Mouse (Mus musculus): Measurements from ENCODE around the gene Smim13. TPM values are rescaled to one million over a fixed set of nuclear protein-coding genes. Genes with fewer than 3 reads are reported as not detected.
"Not testable (repeated sequence)": the region's sequence is repeated elsewhere in the genome, so short reads cannot be mapped to it uniquely, and the experiment has no call there.

Gene Smim13
- polyA plus RNA-seq, 1 experiment from 2014 or later = 14.9 TPM

DNA sequence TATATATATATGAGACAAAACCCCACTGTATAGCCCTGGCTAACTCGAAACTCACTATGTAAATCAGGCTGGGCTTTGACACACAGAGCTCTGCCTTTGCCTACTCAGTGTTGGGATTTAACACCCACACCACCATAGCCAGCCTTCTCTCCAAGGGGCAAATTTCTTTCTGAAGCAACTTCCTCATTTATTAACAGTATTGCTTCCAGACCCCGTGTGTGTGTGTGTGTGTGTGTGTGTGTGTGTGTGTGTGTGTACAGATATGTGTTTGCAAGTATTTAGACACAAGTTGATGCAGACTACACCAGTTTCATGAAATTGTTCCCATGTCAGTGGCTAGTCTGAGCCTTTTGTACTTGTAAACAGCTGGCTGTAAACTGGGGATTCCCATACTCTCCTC, 8.1 kb upstream of the Smim13 start:
- WGBS = 50% methylated on average over 2 of the region's 2 CpGs
- Histone ChIP-seq H3K4me1 (no peaks in the 10 kb centered on the region), H3K9ac (no peak overlapping the region), H3K4me2 (no peak overlapping the region), H3K4me3 (replicated peaks) (no peak overlapping the region), H3K27me3 (replicated peaks) (no peaks in the 10 kb centered on the region), H3K27ac (no peak overlapping the region), H3K36me3 (no peaks in the 10 kb centered on the region), H3K9me3 (no peaks in the 10 kb centered on the region)
- ATAC-seq (ENCODE audit: insufficient read depth, low FRiP score, low read depth) = no peak

DNA sequence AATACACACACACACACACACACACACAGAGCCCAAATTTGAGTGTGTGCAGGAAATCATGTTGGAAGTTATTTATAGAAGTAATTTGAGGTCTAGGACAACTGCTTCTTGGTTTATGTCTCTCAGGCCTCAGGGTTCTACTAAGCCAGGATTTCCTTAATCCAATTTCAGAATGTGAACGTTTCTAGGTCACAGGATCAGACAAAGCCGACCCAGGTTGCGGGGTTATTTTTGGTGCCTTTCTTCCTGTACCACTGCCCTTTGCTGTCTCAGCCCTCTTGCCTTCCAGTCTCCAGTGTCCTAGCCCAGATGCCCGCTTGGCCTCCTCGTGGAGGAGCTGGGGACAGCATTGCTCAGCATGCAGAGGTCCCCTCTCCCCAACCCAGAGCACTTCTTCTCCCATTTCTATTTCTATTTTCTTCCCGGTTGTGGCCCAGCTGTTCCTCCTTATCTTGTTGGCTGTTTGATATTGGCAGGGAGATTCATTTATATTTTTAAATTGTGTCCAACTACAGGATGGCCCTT, 5.3 kb upstream of the Smim13 start:
- H3K9me3 ChIP-seq = no peaks in the 10 kb centered on the region
- H3K4me2 ChIP-seq = no peak overlapping the region
- H3K4me3 ChIP-seq (replicated peaks) = no peak overlapping the region
- 53% methylated on average over 6 of the region's 6 CpGs for whole genome bisulfite sequencing
- H3K4me1 ChIP-seq = no peaks in the 10 kb centered on the region
- ATAC-seq (ENCODE audit: insufficient read depth, low FRiP score, low read depth) = no peak
- H3K36me3 ChIP-seq = no peaks in the 10 kb centered on the region
- no peaks in the 10 kb centered on the region for H3K27me3 ChIP-seq (replicated peaks)
- H3K9ac ChIP-seq = no peak overlapping the region
- H3K27ac ChIP-seq = no peak overlapping the region

DNA sequence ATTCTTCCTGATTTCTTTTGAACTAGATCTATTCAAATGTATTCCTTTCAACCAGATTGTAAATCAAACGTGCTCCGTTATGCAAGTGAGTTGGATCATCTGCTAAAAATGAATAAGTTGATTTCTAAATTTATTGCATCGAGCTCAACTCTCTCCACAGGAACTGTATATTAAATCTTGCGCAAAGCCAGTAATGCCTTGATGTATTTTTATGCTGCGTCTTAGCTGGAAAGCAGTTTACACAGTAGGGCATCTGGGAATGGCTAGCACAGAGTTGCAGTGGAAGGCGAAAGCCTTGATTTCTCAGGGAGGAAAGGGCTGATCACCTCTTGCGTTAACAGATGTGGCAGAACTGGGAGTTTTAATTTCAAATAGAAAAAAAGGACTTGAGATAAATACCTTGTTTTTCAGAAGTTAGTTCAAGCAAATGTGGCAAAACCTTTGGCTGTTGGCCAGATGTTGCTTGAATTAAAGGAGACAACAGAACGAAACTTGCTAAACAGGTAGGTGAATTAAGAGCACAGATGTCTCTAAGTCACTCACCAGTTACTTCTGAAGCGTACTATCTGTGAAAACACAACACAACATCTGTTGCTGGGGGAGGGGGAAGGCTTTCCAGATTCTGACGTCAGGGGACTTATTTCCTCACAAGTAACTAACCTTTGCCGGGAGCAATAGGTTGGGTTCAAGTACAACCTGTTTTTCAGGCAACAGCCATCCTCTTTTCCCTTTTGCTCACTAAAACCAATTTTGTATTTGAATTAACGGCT, 708 bp upstream of the Smim13 start:
- 0 out of 2 replicates have a peak, but pooled peaks have one; percentile 0 for ATAC-seq (ENCODE audit: insufficient read depth, low FRiP score, low read depth)
- Histone ChIP-seq H3K27me3 (replicated peaks) (no peaks in the 10 kb centered on the region), H3K9me3 (no peaks in the 10 kb centered on the region), H3K9ac (peak overlapping the region; percentile 39; the same call in 1 of the 2 replicates), H3K36me3 (no peaks in the 10 kb centered on the region), H3K4me3 (replicated peaks) (peak overlapping the region; percentile 85), H3K27ac (peak overlapping the region; percentile 80), H3K4me1 (no peaks in the 10 kb centered on the region), H3K4me2 (peak overlapping the region; percentile 80)
- 36% methylated on average over 12 of the region's 12 CpGs for WGBS

DNA sequence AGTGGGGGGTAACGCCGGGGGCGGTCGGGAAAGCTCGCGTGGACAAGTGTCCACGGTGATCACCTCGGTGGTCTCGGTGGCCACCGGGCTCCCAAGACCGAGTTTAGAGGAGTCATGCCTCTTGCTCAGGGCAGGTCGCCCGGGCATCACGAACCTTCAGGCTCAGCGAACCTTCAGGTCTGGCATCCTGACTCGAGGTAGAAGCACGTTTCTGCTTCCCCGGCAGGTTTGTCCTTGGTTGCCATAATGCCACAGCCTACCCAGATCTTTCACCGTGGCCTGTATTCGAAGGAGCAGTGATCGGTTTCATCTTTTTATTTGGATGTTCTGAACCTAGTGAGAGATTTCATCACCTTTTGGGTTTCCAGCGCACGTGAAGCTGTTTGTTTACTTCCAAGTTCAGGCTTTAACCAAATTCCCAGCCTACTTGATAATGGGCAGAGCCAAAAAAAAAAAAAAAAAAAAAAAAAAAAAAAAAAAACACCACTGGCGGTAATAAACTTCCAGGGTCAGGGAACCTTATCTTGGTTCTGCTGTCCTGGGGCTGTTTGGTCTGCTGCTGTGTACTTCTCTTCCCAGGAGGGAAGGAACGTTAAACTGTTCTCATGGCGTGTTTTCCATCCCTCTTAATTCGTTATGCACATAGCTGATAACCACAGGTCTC, 806 bp downstream of the Smim13 start:
- no peaks in the 10 kb centered on the region for H3K27me3 ChIP-seq (replicated peaks)
- peak overlapping the region; percentile 90 for H3K27ac ChIP-seq
- H3K4me3 ChIP-seq (replicated peaks) = peak overlapping the region; percentile 85
- 2% methylated on average over 27 of the region's 27 CpGs for WGBS
- H3K9me3 ChIP-seq = no peaks in the 10 kb centered on the region
- no peaks in the 10 kb centered on the region for H3K36me3 ChIP-seq
- H3K4me2 ChIP-seq = peak overlapping the region; percentile 80
- ATAC-seq (ENCODE audit: insufficient read depth, low FRiP score, low read depth) = no peak
- peak overlapping the region; percentile 80 for H3K9ac ChIP-seq
- no peaks in the 10 kb centered on the region for H3K4me1 ChIP-seq

DNA sequence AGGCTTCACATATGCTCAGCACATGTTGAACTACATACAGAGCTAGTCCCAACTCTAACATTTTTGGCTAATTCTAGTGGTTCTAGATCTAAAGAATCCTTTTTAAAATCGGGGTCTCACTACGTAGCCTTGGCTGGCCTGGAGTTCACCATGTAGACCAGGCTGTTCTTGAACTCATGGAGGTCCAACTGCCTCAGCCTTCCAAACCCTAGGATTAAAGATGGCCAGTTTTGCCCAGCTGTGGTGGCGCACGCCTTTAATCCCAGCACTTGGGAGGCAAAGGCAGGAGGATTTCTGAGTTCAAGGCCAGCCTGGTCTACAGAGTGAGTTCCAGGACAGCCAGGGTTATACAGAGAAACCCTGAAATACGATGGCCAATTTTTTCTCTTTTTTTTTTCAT, 1.6 kb downstream of the Smim13 start:
- not testable (repeated sequence) for H3K4me1 ChIP-seq; H3K36me3 ChIP-seq; ATAC-seq (ENCODE audit: insufficient read depth, low FRiP score, low read depth); H3K27me3 ChIP-seq (replicated peaks); H3K9me3 ChIP-seq; H3K9ac ChIP-seq
- Histone ChIP-seq H3K27ac (peak overlapping the region; percentile 83; the same call in 1 of the 2 replicates), H3K4me2 (peak overlapping the region; percentile 80), H3K4me3 (replicated peaks) (peak overlapping the region; percentile 7; the same call in 1 of the 2 replicates)
- WGBS = 78% methylated on average over 5 of the region's 5 CpGs

DNA sequence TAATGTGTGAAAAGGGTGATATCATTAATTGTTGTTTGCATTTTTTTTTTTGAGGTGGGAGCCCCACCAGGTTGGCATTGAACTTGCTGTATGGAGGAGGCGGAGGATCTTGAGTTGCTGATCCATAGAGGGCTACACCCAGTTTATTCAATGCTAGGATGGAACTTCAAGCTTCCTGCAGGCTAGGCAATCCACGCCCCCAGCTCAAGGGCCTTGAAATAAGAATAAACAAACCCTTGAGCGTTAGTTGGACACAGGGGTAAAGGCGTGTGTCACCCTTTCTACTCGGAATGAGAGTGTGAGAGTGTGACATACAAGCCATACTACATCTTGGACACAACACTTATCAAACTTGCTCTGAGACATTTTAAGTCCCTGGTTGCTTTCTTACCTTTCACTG, 2.0 kb downstream of the Smim13 start:
- Histone ChIP-seq H3K27me3 (replicated peaks) (no peaks in the 10 kb centered on the region), H3K4me1 (no peaks in the 10 kb centered on the region), H3K9me3 (no peaks in the 10 kb centered on the region), H3K4me2 (peak overlapping the region; percentile 80), H3K9ac (no peak overlapping the region), H3K4me3 (replicated peaks) (no peak overlapping the region), H3K36me3 (no peaks in the 10 kb centered on the region), H3K27ac (peak overlapping the region; percentile 83)
- ATAC-seq (ENCODE audit: insufficient read depth, low FRiP score, low read depth) = peak; percentile 17; the same call in 1 of the 2 replicates
- 38% methylated on average over 5 of the region's 5 CpGs for WGBS

DNA sequence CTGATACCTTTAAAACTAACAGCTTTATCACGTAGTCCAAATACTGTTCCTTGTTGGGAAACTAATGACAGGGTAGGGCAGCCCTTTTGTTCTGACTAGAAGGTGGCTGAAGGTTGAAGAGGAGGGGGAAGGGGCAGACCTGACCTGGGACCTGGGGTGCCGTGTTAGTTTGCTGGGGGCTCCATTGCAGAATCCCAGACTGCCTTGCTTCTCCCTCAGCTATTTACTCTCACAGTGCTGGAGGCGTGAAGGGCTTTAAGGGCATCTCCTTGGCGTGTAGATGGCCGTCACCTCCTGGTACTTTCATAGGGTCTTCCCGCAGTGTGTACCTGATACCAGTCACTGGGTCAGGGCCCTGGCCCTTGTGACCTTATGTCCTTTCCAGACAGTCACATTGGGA, 2.5 kb downstream of the Smim13 start:
- no peaks in the 10 kb centered on the region for H3K4me1 ChIP-seq
- no peak overlapping the region; the same call in 1 of the 2 replicates for H3K4me2 ChIP-seq
- ATAC-seq (ENCODE audit: insufficient read depth, low FRiP score, low read depth) = peak; percentile 32; the same call in 1 of the 2 replicates
- no peaks in the 10 kb centered on the region for H3K36me3 ChIP-seq
- no peak overlapping the region for H3K9ac ChIP-seq
- 63% methylated on average over 6 of the region's 6 CpGs for WGBS
- H3K9me3 ChIP-seq = no peaks in the 10 kb centered on the region
- no peaks in the 10 kb centered on the region for H3K27me3 ChIP-seq (replicated peaks)
- no peak overlapping the region for H3K4me3 ChIP-seq (replicated peaks)
- H3K27ac ChIP-seq = peak overlapping the region; percentile 83

DNA sequence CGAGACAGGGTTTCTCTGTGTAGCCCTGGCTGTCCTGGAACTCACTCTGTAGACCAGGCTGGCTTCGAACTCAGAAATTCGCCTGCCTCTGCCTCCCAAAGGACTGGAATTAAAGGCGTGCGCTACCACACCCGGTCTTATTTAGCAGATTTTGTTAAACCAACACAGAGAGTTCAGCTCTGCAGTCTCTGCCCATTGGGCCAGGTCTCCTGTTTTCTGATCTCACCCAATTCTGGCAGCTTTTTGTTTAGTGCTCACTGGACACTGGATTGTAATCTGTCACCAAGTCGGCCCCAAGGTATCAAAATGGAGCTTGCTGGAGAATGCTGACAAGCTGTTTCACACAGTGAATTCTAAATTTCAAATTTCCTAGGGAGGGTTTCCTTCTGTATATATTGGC, 3.1 kb downstream of the Smim13 start:
- Histone ChIP-seq H3K4me2 (no peak overlapping the region), H3K4me1 (no peaks in the 10 kb centered on the region)
- ATAC-seq (ENCODE audit: insufficient read depth, low FRiP score, low read depth) = no peak

DNA sequence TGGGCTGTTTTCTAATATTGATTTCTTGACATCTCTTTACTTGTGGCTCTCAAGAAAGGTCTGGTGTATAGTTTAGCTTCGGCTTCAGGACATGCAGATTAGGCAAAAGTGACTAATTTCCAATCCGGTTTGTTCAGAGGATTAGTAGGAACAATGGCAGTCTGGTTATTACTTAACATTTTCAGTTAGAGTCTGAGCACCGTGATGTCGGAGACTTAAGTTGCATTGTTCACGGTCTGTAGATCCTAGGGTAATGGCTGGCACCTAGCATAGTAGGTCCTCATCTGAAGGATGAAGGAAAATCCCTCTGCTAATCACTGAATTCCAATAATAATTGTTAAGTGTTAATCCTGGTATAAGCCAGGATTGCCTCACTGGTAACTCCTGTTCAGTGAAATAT, 6.5 kb downstream of the Smim13 start:
- Histone ChIP-seq H3K27me3 (replicated peaks) (no peaks in the 10 kb centered on the region), H3K4me3 (replicated peaks) (no peak overlapping the region), H3K27ac (no peak overlapping the region), H3K4me2 (no peak overlapping the region), H3K36me3 (no peaks in the 10 kb centered on the region), H3K9ac (no peak overlapping the region), H3K9me3 (no peaks in the 10 kb centered on the region), H3K4me1 (no peaks in the 10 kb centered on the region)
- no peak for ATAC-seq (ENCODE audit: insufficient read depth, low FRiP score, low read depth)
- 82% methylated on average over 5 of the region's 5 CpGs for WGBS

More for the DNA sequence above, 3.1 kb downstream of the Smim13 start:
- H3K4me3 ChIP-seq (replicated peaks) = no peak overlapping the region
- no peak overlapping the region for H3K27ac ChIP-seq
- no peaks in the 10 kb centered on the region for H3K9me3 ChIP-seq
- no peak overlapping the region for H3K9ac ChIP-seq
- no peaks in the 10 kb centered on the region for H3K36me3 ChIP-seq
- no peaks in the 10 kb centered on the region for H3K27me3 ChIP-seq (replicated peaks)
- WGBS = 84% methylated on average over 7 of the region's 7 CpGs

DNA sequence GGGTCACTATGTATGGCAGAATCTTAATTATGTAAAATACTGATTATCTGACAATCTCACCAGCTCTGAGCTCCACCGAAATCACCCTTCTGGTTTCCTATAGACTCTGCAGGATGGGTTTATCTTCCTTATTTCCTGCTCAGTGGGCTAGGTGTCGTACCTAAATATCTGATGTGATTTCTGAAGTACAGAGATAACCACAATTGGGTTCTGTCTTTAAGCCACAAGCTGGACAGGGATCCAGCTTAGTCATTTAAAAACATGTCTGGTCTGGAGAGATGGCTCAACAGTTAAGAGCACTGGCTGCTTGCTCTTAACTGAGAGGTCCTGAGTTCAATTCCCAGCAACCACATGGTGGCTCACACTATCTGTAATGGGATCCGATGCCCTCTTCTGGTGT, 7.3 kb downstream of the Smim13 start:
- H3K4me1 ChIP-seq = no peaks in the 10 kb centered on the region
- no peaks in the 10 kb centered on the region for H3K27me3 ChIP-seq (replicated peaks)
- no peak overlapping the region for H3K27ac ChIP-seq
- H3K4me3 ChIP-seq (replicated peaks) = no peak overlapping the region
- WGBS = 80% methylated on average over 3 of the region's 3 CpGs
- no peak overlapping the region for H3K4me2 ChIP-seq
- no peaks in the 10 kb centered on the region for H3K36me3 ChIP-seq
- no peaks in the 10 kb centered on the region for H3K9me3 ChIP-seq
- H3K9ac ChIP-seq = no peak overlapping the region
- no peak for ATAC-seq (ENCODE audit: insufficient read depth, low FRiP score, low read depth)

DNA sequence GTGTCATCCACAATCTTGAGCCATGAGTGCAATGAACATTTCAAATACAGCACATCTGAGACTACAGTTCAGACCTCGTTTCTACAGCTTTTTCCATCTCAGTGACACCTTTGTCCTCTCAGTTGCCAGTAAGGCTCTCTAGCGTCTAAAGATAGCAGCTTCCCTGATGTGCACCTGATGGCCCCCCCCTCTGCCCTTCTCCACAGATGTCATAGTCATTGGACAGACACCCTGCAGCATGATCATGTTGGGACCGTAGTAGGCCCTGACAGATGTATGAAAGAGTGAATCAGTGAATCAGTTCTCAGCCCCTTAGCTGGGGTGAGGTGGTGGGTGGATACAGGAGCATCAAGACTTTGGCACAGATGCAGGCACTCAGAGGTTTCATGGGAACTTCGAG, 8.2 kb downstream of the Smim13 start:
- 77% methylated on average over 4 of the region's 4 CpGs for WGBS
- Histone ChIP-seq H3K27me3 (replicated peaks) (no peaks in the 10 kb centered on the region), H3K9ac (no peak overlapping the region), H3K4me1 (no peaks in the 10 kb centered on the region), H3K9me3 (no peaks in the 10 kb centered on the region), H3K4me3 (replicated peaks) (no peak overlapping the region), H3K27ac (no peak overlapping the region), H3K4me2 (no peak overlapping the region), H3K36me3 (no peaks in the 10 kb centered on the region)
- ATAC-seq (ENCODE audit: insufficient read depth, low FRiP score, low read depth) = no peak

DNA sequence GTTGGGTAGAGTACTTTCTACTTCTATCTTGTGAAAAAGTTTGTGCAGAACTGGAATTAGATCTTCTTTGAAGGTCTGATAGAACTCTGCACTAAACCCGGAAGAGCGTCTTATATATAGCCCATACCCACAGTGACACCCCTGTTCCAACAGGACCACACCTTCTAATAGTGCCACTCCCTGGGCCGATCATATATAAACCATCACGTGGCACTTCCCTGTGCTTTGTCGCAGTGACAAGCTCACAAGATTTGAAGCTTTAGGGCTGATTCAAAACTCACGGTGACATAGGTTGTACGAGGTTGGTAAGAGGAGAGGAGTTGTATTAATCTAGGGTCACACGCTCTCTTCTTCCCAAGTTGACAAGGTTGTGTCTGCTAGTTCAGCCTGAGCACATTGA, 12.0 kb downstream of the Smim13 start:
- H3K27me3 ChIP-seq (replicated peaks); H3K4me1 ChIP-seq; H3K27ac ChIP-seq; ATAC-seq (ENCODE audit: insufficient read depth, low FRiP score, low read depth); H3K4me2 ChIP-seq; H3K9ac ChIP-seq; H3K4me3 ChIP-seq (replicated peaks); H3K9me3 ChIP-seq; H3K36me3 ChIP-seq: not testable (repeated sequence)
- WGBS = 86% methylated on average over 8 of the region's 8 CpGs

Measured in stomach, embryonic 15.5 days (tissue).